Mouse (Mus musculus) testis, adult 2 months (tissue): ENCODE data around the gene 1500009C09Rik.

Source experiments
- CTCF ChIP-seq: fragments of 200-500 bp; IDR thresholded peaks from 2 replicates; pipeline ENCODE4 v1.5.1; 2012; ENCODE audit warnings: low read depth, mild to moderate bottlenecking, inconsistent platforms, low read length, moderate library complexity; ENCODE audit not compliant: control insufficient read depth, insufficient read depth, insufficient replicate concordance
- POLR2A ChIP-seq: fragments of 200-500 bp; IDR thresholded peaks from 2 replicates; pipeline ENCODE4 v1.6.1; 2012; ENCODE audit warnings: low read depth, mild to moderate bottlenecking, inconsistent platforms, low read length, moderate library complexity; ENCODE audit not compliant: control insufficient read depth

DNA sequence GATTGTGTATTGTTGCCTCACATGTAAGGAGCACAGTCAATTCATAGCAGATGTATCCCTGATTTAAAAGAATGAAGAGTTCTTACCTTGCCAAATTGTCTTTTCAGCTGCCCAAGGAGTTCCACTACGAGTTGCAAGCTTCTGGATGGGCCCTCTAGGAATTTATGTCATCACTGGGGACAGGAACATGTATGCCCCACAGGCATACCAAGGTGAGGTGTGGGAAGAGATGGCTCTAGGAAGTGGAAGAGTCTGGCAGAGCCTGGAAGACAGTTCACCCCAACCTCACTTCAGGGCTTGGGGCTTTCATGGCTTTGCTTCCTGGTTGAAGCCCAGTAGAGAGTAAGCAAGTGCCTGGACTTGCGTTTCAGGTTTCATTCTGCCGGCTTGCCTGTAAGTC is 56.2 kb downstream of the 1500009C09Rik start:
- TF ChIP-seq POLR2A (no peak), CTCF (no peak)
